Mouse (Mus musculus): Measurements from ENCODE around the gene Gm49322.

DNA sequence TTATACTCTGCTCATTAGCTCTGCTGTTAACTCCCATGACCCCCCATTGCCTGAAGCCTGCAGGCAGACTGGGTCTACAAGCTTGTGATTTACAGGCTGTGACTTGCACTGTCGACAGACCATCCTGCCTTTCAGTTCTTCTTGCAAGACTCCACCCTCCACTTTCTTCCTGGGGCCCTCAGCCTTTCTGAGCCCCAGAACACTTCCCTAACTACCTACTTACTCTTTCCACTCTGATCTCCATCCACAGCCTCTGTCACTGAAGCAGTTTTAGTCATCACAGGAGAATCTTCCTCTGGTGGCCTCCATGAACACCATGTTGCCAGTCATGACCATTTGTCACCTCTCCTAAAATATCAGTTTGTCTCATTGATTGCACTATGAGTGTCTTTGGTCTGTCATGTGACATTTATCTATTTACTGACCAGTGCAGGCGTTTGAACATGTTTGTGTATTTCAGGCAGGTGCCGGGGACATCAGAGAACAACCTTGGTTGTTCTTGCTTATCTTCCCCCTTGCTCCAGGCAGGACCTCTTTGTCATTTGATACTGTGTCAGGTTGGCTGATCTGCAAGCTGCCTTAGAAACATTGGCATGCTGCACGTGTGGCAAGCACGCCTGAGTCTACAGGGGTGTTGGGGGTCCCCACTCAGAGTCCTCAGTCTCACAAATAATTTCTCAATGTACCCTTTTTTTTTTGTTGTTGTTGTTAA lies 57.8 kb downstream of the Gm49322 start:
- TF ChIP-seq CTCF (conservative IDR thresholded peaks at IDR 0.05; ENCODE audit: low read length) (no peak), NANOG (IDR thresholded peaks at IDR 0.05; ENCODE audit: borderline replicate concordance, low read length) (no peak), POU5F1 (IDR thresholded peaks at IDR 0.05; ENCODE audit: borderline replicate concordance, low read length) (no peak)
